Mouse (Mus musculus) brain, embryonic 14.5 days (tissue): ENCODE measurements around the gene Cacul1. TPM values are rescaled to one million over a fixed set of nuclear protein-coding genes. Genes with fewer than 3 reads are reported as not detected.
"Not testable (repeated sequence)": the region's sequence is repeated elsewhere in the genome, so short reads cannot be mapped to it uniquely, and the experiment has no call there.

Experiments
- DNase-seq: peaks from one replicate; pipeline ENCODE4 v3.0.0-alpha.2; 2011; ENCODE audit warnings: low read depth
- CTCF ChIP-seq: fragments of 200-500 bp; IDR thresholded peaks from 2 replicates; pipeline ENCODE4 v1.5.1; 2012; ENCODE audit warnings: inconsistent platforms, mild to moderate bottlenecking, moderate library complexity, borderline replicate concordance; ENCODE audit not compliant: insufficient read depth, insufficient read length; ENCODE audit errors: extremely low read depth
- POLR2A ChIP-seq: fragments of 200-500 bp; IDR thresholded peaks from 2 replicates; pipeline ENCODE4 v1.6.1; 2012; ENCODE audit warnings: mild to moderate bottlenecking, inconsistent platforms, borderline replicate concordance; ENCODE audit not compliant: poor library complexity, insufficient read depth, insufficient read length, severe bottlenecking; ENCODE audit errors: extremely low read depth
- polyA plus RNA-seq: library from polyadenylated mRNA; depleted of rRNA; stranded (reverse); fragments of >200 nt; gene quantifications from 2 replicates; pipeline ENCODE4 v1.2.3, GENCODE M21; 2012; rRNA removed

The Cacul1 gene
- polyA plus RNA-seq, result 21.2 and 28.2 TPM in 2 replicates

- peak; percentile 99 for DNase-seq
- TF ChIP-seq POLR2A (peak; percentile 64; the same call in 1 of the 2 replicates), CTCF (no peak)
These were observed at the start of gene Cacul1 for GRCm38 (mm10) chr19:60580582-60581339. Gene Cacul1 (minus strand): TSS chr19:60581025.

DNA sequence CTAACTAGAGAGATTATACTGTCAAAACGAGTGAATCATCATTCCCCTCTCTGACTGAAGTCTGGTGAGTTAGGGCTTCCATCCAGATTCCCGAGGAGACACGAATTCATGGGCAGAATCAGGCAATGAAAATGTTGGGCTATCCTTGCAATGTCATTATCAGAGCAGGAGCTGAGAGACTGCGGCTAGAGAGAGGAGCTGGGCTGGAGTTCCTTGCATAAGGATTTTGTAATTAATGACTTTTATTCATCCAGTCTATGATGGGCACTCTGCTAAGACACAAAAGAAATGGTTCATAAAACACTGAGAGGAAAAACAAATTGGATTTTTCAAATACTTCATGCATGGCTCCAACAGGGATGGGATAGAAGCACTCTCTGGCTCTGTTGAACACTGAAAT lies 38.6 kb upstream of the Cacul1 start:
- DNase-seq, result no peak
- TF ChIP-seq CTCF (no peak), POLR2A (no peak)

DNA sequence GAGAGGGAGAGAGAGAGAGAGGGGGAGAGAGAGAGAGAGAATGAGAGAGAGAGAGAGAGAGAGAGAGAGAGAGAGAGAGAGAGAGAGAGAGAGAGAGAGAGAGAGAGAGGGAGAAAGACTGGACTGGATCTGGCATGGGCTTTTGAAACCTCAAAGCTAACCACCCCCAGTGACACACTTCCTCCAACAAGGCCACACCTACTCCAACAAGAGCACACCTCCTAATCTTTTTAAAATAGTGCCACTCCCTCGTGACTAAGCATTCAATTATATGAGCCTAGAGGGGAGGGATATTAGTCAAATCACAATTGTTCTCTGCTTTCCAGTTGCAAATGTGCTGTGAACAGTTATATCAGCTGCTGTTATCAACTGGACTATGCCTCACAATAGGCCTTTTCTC lies 36.2 kb upstream of the Cacul1 start:
- no peak for DNase-seq
- no peak for TF ChIP-seq CTCF
- TF ChIP-seq POLR2A, result no peak

GRCm38 (mm10) chr19:60615470-60616200 lies 34.8 kb upstream of the Cacul1 start:
- TF ChIP-seq CTCF, result no peak
- TF ChIP-seq POLR2A, result no peak
- peak; percentile 85 for DNase-seq

GRCm38 (mm10) chr19:60611525-60612215 lies 30.8 kb upstream of the Cacul1 start:
- TF ChIP-seq POLR2A (no peak), CTCF (peak; percentile 70)

GRCm38 (mm10) chr19:60608766-60609165 lies 27.9 kb upstream of the Cacul1 start:
- peak; percentile 7 for DNase-seq
- TF ChIP-seq CTCF, result peak; percentile 35; the same call in 1 of the 2 replicates
- TF ChIP-seq POLR2A, result no peak

More at GRCm38 (mm10) chr19:60611525-60612215, 30.8 kb upstream of the Cacul1 start:
- peak; percentile 31 for DNase-seq

DNA sequence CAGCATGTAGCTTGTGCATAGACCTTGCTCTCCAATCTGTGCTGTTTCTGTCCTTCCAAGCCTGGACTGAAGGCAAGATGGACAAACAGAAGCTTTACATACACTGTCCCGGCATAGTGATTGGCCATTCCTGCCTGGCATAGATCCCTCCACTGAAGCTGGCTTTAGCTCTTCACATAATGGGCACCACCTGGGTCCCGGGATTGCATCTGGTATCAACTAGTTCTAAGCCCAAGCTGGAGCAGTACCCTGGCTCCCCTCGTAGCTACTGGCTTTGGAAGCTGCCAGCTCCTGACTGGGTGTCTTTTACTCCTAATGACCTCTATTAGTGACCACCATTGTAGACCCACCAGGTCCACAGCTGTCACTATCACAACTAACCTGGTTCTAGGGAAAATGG lies 22.8 kb upstream of the Cacul1 start:
- TF ChIP-seq POLR2A (no peak), CTCF (no peak)
- no peak for DNase-seq

- not testable (repeated sequence) for DNase-seq
These were observed 21.2 kb upstream of the Cacul1 start for GRCm38 (mm10) chr19:60602066-60602465.

DNA sequence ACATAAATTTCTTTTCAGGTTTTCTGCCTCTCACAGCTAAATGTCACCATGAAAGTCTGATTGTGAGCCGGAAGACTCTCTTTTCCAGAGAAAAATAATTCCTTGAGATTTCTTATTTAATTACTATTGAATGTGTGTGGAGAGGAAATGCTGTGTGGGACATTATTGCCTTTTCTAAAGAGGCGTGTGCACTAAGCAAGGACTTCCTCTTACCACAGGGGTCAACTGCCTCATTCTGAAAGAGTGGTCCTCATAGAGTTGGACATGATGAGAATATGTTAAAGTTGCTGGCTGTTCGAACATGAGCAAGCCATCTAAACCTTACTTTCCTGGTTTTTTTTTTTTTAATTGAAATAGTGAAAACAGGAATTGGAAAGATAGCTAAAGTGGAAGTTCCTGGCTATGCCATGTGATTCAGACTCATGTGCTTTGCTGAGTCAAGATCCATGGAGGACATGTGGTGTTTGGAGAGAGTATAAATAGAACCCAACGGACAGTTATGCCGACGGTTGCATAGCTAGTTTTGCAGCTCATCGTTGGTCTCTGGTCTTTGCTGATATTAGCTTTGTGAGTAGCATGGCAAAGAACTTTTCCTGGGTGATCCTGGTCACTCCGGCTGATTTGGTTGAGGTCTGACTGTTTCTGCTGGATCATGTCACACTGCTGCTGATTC lies 17.3 kb upstream of the Cacul1 start:
- DNase-seq, result no peak
- TF ChIP-seq CTCF (no peak), POLR2A (no peak)

DNA sequence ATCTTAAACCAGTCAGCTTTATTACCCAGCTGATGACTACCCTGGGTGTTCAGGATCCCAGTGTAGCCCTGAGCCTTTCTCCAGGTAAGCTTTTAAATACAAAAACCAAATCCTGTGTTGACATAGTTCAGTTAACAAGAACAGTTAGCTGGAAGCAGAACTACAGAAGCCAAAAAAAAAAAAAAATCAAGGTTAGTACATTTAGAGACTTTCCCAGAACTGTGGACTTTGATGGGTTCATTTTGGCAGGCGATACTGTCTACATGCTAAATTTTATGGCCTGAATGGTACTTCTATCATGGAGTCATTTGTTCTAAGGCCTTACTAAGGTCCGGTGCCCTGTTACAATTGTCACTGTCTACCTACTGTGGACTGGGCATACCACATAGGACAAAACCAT lies 8.8 kb upstream of the Cacul1 start:
- TF ChIP-seq POLR2A (no peak), CTCF (no peak)
- no peak for DNase-seq

DNA sequence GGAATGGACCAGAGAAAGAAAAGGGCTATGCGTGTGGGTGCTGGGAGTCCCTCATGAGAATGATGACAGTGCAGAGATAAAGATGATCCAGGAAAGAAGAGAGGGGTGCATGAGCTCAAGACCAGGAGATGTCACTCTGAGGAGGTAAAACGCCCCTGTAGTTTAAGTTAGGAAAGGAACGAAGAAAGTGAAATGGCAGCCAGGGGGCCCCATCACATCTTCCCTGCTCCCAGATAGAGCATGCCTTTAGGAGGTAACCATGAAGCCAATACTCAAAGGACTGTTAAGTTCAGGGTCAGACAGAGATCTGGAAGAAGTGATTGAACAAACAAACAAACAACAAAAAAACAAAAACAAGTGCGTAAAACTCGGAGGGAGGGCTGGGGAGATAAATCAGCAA lies 5.8 kb upstream of the Cacul1 start:
- TF ChIP-seq POLR2A, result no peak
- TF ChIP-seq CTCF, result no peak
- no peak for DNase-seq
